Mouse (Mus musculus): Measurements from ENCODE around the gene Aspn. TPM values are rescaled to one million over a fixed set of nuclear protein-coding genes. Genes with fewer than 3 reads are reported as not detected.
A peak's percentile ranks its signal among the peaks of the same experiment; 100 is the strongest.

Aspn gene
- polyA plus RNA-seq, 1 experiment from 2014 or later: 0.12 TPM

GRCm38 (mm10) chr13:49554519-49554918, 10.3 kb downstream of the Aspn start:
- no peak for DNase-seq (ENCODE audit: low spot score)
- Histone ChIP-seq H3K36me3 (replicated peaks) (no peaks in the 10 kb centered on the region), H3K4me3 (no peak overlapping the region), H3K9me3 (no peaks in the 10 kb centered on the region), H3K27me3 (replicated peaks; ENCODE audit: low read depth, poor library complexity, severe bottlenecking) (no peaks in the 10 kb centered on the region), H3K27ac (replicated peaks) (no peak overlapping the region), H3K4me1 (no peaks in the 10 kb centered on the region)
- WGBS: 78% methylated on average over 5 of the region's 5 CpGs

- 79% methylated on average over 1 of the region's 1 CpGs for WGBS
- Histone ChIP-seq H3K4me1 (no peaks in the 10 kb centered on the region), H3K9me3 (no peaks in the 10 kb centered on the region), H3K36me3 (replicated peaks) (no peaks in the 10 kb centered on the region), H3K27me3 (replicated peaks; ENCODE audit: low read depth, poor library complexity, severe bottlenecking) (no peaks in the 10 kb centered on the region), H3K4me3 (no peak overlapping the region), H3K27ac (replicated peaks) (no peak overlapping the region)
- no peak for DNase-seq (ENCODE audit: low spot score)
Observed at GRCm38 (mm10) chr13:49556203-49556602, 12.0 kb downstream of the Aspn start.

- Histone ChIP-seq H3K4me1 (no peaks in the 10 kb centered on the region), H3K9me3 (no peaks in the 10 kb centered on the region), H3K27me3 (replicated peaks; ENCODE audit: low read depth, poor library complexity, severe bottlenecking) (no peaks in the 10 kb centered on the region), H3K4me3 (no peak overlapping the region), H3K36me3 (replicated peaks) (no peaks in the 10 kb centered on the region), H3K27ac (replicated peaks) (no peak overlapping the region)
- no peak for DNase-seq (ENCODE audit: low spot score)
- 70% methylated on average over 1 of the region's 1 CpGs for WGBS
Observed at GRCm38 (mm10) chr13:49556924-49557323, 12.7 kb downstream of the Aspn start.

- 33% methylated on average over 2 of the region's 2 CpGs for WGBS
- no peaks in the 10 kb centered on the region for H3K4me1 ChIP-seq
- no peaks in the 10 kb centered on the region for H3K9me3 ChIP-seq
- H3K4me3 ChIP-seq: no peak overlapping the region
- no peaks in the 10 kb centered on the region for H3K36me3 ChIP-seq (replicated peaks)
- DNase-seq (ENCODE audit: low spot score): peak; percentile 22
- no peak overlapping the region for H3K27ac ChIP-seq (replicated peaks)
- no peaks in the 10 kb centered on the region for H3K27me3 ChIP-seq (replicated peaks; ENCODE audit: low read depth, poor library complexity, severe bottlenecking)
Observed at GRCm38 (mm10) chr13:49559185-49559584, 14.9 kb downstream of the Aspn start.

- 70% methylated on average over 2 of the region's 2 CpGs for WGBS
- Histone ChIP-seq H3K4me3 (no peak overlapping the region), H3K4me1 (no peaks in the 10 kb centered on the region), H3K27ac (replicated peaks) (no peak overlapping the region), H3K9me3 (no peaks in the 10 kb centered on the region), H3K36me3 (replicated peaks) (no peaks in the 10 kb centered on the region), H3K27me3 (replicated peaks; ENCODE audit: low read depth, poor library complexity, severe bottlenecking) (no peaks in the 10 kb centered on the region)
- no peak for DNase-seq (ENCODE audit: low spot score)
Observed at GRCm38 (mm10) chr13:49560886-49561285, 16.6 kb downstream of the Aspn start.

GRCm38 (mm10) chr13:49564347-49564746, 20.1 kb downstream of the Aspn start:
- WGBS: 85% methylated on average over 1 of the region's 1 CpGs
- H3K27ac ChIP-seq (replicated peaks): no peak overlapping the region
- H3K4me3 ChIP-seq: no peak overlapping the region
- no peaks in the 10 kb centered on the region for H3K9me3 ChIP-seq
- DNase-seq (ENCODE audit: low spot score): no peak
- no peaks in the 10 kb centered on the region for H3K27me3 ChIP-seq (replicated peaks; ENCODE audit: low read depth, poor library complexity, severe bottlenecking)
- H3K36me3 ChIP-seq (replicated peaks): no peaks in the 10 kb centered on the region
- no peaks in the 10 kb centered on the region for H3K4me1 ChIP-seq

GRCm38 (mm10) chr13:49570371-49570770, 26.1 kb downstream of the Aspn start:
- DNase-seq (ENCODE audit: low spot score): no peak
- H3K9me3 ChIP-seq: no peaks in the 10 kb centered on the region
- no peaks in the 10 kb centered on the region for H3K27me3 ChIP-seq (replicated peaks; ENCODE audit: low read depth, poor library complexity, severe bottlenecking)
- H3K4me1 ChIP-seq: no peaks in the 10 kb centered on the region
- no peaks in the 10 kb centered on the region for H3K36me3 ChIP-seq (replicated peaks)
- WGBS: 70% methylated on average over 3 of the region's 3 CpGs
- H3K4me3 ChIP-seq: no peak overlapping the region
- H3K27ac ChIP-seq (replicated peaks): no peak overlapping the region

- Histone ChIP-seq H3K27me3 (replicated peaks; ENCODE audit: low read depth, poor library complexity, severe bottlenecking) (no peaks in the 10 kb centered on the region), H3K27ac (replicated peaks) (no peak overlapping the region), H3K4me1 (no peaks in the 10 kb centered on the region), H3K36me3 (replicated peaks) (no peaks in the 10 kb centered on the region), H3K9me3 (no peaks in the 10 kb centered on the region), H3K4me3 (no peak overlapping the region)
- 87% methylated on average over 2 of the region's 2 CpGs for WGBS
- no peak for DNase-seq (ENCODE audit: low spot score)
Observed at GRCm38 (mm10) chr13:49571418-49571817, 27.2 kb downstream of the Aspn start.

- H3K27me3 ChIP-seq (replicated peaks; ENCODE audit: low read depth, poor library complexity, severe bottlenecking): no peaks in the 10 kb centered on the region
- no peak for DNase-seq (ENCODE audit: low spot score)
- no peaks in the 10 kb centered on the region for H3K9me3 ChIP-seq
- H3K4me3 ChIP-seq: no peak within 1 kb of the TSS
- no peaks in the 10 kb centered on the region for H3K36me3 ChIP-seq (replicated peaks)
- 48% methylated on average over 8 of the region's 8 CpGs for WGBS
- H3K27ac ChIP-seq (replicated peaks): peak within 1 kb of the TSS; percentile 88
- peaks cover 18% of the 10 kb centered on the region; the same call in 1 of the 2 replicates for H3K4me1 ChIP-seq
Observed at GRCm38 (mm10) chr13:49581541-49582530, 37.6 kb downstream of the Aspn start, which contains the start of gene Omd. Gene Omd (plus strand): TSS chr13:49582462.

GRCm38 (mm10) chr13:49583859-49584258, 39.6 kb downstream of the Aspn start:
- H3K4me1 ChIP-seq: peaks cover 18% of the 10 kb centered on the region; the same call in 1 of the 2 replicates

GRCm38 (mm10) chr13:49584307-49585005, 40.2 kb downstream of the Aspn start:
- DNase-seq (ENCODE audit: low spot score): no peak
- no peaks in the 10 kb centered on the region for H3K9me3 ChIP-seq
- peak overlapping the region; percentile 52 for H3K27ac ChIP-seq (replicated peaks)
- H3K4me3 ChIP-seq: no peak overlapping the region
- WGBS: 72% methylated on average over 8 of the region's 8 CpGs
- peaks cover 18% of the 10 kb centered on the region; the same call in 1 of the 2 replicates for H3K4me1 ChIP-seq
- H3K27me3 ChIP-seq (replicated peaks; ENCODE audit: low read depth, poor library complexity, severe bottlenecking): no peaks in the 10 kb centered on the region
- no peaks in the 10 kb centered on the region for H3K36me3 ChIP-seq (replicated peaks)

More at GRCm38 (mm10) chr13:49583859-49584258, 39.6 kb downstream of the Aspn start:
- Histone ChIP-seq H3K27me3 (replicated peaks; ENCODE audit: low read depth, poor library complexity, severe bottlenecking) (no peaks in the 10 kb centered on the region), H3K9me3 (no peaks in the 10 kb centered on the region), H3K36me3 (replicated peaks) (no peaks in the 10 kb centered on the region), H3K4me3 (no peak overlapping the region), H3K27ac (replicated peaks) (peak overlapping the region; percentile 52; the same call in 1 of the 2 replicates)
- no peak for DNase-seq (ENCODE audit: low spot score)

GRCm38 (mm10) chr13:49586062-49586461, 41.8 kb downstream of the Aspn start:
- no peak for DNase-seq (ENCODE audit: low spot score)

More at GRCm38 (mm10) chr13:49586062-49586461, 41.8 kb downstream of the Aspn start:
- no peak overlapping the region for H3K27ac ChIP-seq (replicated peaks)
- H3K36me3 ChIP-seq (replicated peaks): no peaks in the 10 kb centered on the region
- no peaks in the 10 kb centered on the region for H3K9me3 ChIP-seq
- peaks cover 18% of the 10 kb centered on the region; the same call in 1 of the 2 replicates for H3K4me1 ChIP-seq
- 93% methylated on average over 6 of the region's 6 CpGs for WGBS
- no peaks in the 10 kb centered on the region for H3K27me3 ChIP-seq (replicated peaks; ENCODE audit: low read depth, poor library complexity, severe bottlenecking)
- no peak overlapping the region for H3K4me3 ChIP-seq

Measured in embryonic facial prominence, embryonic 10.5 days (tissue).